Mouse (Mus musculus) heart, postnatal 0 days (tissue): ENCODE data around the gene Fnbp1.

Experiments
- CTCF ChIP-seq: IDR thresholded peaks from 2 replicates; pipeline ENCODE4 v1.5.1; 2016; ENCODE audit warnings: antibody characterized with exemption, control low read depth, low read depth
- EP300 ChIP-seq: IDR thresholded peaks from 2 replicates; pipeline ENCODE4 v1.6.1; 2016; ENCODE audit warnings: antibody characterized with exemption, low read depth

DNA sequence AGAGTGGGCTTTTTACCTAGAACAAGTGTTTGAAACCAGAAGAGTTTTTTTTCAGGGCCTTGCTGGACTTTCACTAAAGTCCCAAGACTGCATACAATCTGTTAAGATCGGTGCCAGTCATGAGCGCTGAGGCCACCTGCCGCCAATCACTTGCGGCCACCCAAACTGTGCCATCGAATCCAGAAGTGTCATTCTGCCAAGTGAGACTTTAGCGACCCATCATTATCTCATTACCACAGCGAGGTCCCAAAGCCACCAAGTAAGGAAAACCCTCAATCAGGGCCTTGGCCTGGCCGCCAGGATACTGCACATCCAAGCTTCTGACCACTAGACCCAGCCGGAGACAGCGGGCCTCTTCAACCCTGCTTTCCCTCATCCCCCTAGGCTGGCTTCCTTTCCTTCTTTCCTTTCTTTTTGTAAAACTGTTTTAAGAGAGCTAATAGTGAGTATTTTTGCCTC lies 2.6 kb downstream of the Fnbp1 start:
- TF ChIP-seq EP300, result no peak
- TF ChIP-seq CTCF, result no peak
